Mouse (Mus musculus): ENCODE measurements at regions not wholly inside any gene's neighbourhood (a gene's known extent, or its start where the extent isn't known, plus 50 kb on each side); places are given as distances from the start of the nearest gene placed in this dataset.

- H3K4me3 ChIP-seq (replicated peaks; ENCODE audit: low read depth, low read length), result no peak overlapping the region
- H3K9me3 ChIP-seq (replicated peaks; ENCODE audit: low read length), result no peaks in the 10 kb centered on the region
- no peaks in the 10 kb centered on the region for H3K4me1 ChIP-seq (replicated peaks; ENCODE audit: insufficient read depth, low read length)
- TF ChIP-seq CTCF (IDR thresholded peaks at IDR 0.05; ENCODE audit: low read depth), result no peak
- WGBS, result 42% methylated on average over 1 of the region's 1 CpGs
- no peak for ATAC-seq (replicated peaks; ENCODE audit: low FRiP score, low read depth)
- H3K4me2 ChIP-seq (ENCODE audit: low read length), result no peak overlapping the region
- no peaks in the 10 kb centered on the region for H3K27me3 ChIP-seq (ENCODE audit: insufficient read depth, low read length)
- no peaks in the 10 kb centered on the region for H3K36me3 ChIP-seq (ENCODE audit: insufficient read depth, low read length)
- H3K9ac ChIP-seq (ENCODE audit: low read depth, low read length), result no peak overlapping the region
- no peak overlapping the region for H3K27ac ChIP-seq
- DNase-seq (ENCODE audit: low spot score), result no peak
These were observed 1008.2 kb downstream of the Sis start for GRCm38 (mm10) chr3:71959441-71959840.

- Histone ChIP-seq H3K4me3 (replicated peaks; ENCODE audit: low read depth, low read length) (no peak overlapping the region), H3K4me1 (replicated peaks; ENCODE audit: insufficient read depth, low read length) (no peaks in the 10 kb centered on the region), H3K4me2 (ENCODE audit: low read length) (no peak overlapping the region), H3K27me3 (ENCODE audit: insufficient read depth, low read length) (no peaks in the 10 kb centered on the region), H3K36me3 (ENCODE audit: insufficient read depth, low read length) (no peaks in the 10 kb centered on the region), H3K9ac (ENCODE audit: low read depth, low read length) (no peak overlapping the region), H3K9me3 (replicated peaks; ENCODE audit: low read length) (no peaks in the 10 kb centered on the region), H3K27ac (no peak overlapping the region)
- DNase-seq (ENCODE audit: low spot score), result no peak
- TF ChIP-seq CTCF (IDR thresholded peaks at IDR 0.05; ENCODE audit: low read depth), result no peak
- 80% methylated on average over 3 of the region's 3 CpGs for WGBS
- no peak for ATAC-seq (replicated peaks; ENCODE audit: low FRiP score, low read depth)
These were observed 1047.8 kb downstream of the Sis start for GRCm38 (mm10) chr3:71919865-71920264.

DNA sequence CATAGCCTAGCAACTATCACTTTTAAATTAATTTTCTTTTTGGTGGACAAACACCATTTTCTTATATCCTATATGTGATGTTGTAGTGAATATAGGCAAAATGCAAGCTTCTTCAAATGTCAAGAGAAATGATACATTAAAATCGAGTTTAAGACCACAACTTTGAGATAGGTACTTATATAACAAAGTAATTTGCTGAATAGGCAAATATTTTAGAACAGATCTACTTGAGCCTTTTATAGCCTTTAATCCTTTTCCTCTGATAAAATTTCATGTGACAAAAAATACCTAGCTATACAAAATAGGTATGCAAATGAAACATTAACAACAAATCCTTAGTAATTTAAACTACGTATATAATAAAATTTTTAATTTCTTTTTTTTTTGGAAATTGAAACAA, 1053.9 kb downstream of the Sis start:
- no peak for TF ChIP-seq CTCF (IDR thresholded peaks at IDR 0.05; ENCODE audit: low read depth)

GRCm38 (mm10) chr3:71909242-71909641, 1058.4 kb downstream of the Sis start:
- H3K4me2 ChIP-seq (ENCODE audit: low read length), result no peak overlapping the region
- H3K27ac ChIP-seq, result no peak overlapping the region
- TF ChIP-seq CTCF (IDR thresholded peaks at IDR 0.05; ENCODE audit: low read depth), result no peak
- no peaks in the 10 kb centered on the region for H3K4me1 ChIP-seq (replicated peaks; ENCODE audit: insufficient read depth, low read length)
- DNase-seq (ENCODE audit: low spot score), result peak; percentile 4
- no peaks in the 10 kb centered on the region for H3K36me3 ChIP-seq (ENCODE audit: insufficient read depth, low read length)
- WGBS, result 48% methylated on average over 4 of the region's 4 CpGs
- no peaks in the 10 kb centered on the region for H3K9me3 ChIP-seq (replicated peaks; ENCODE audit: low read length)
- no peak overlapping the region for H3K4me3 ChIP-seq (replicated peaks; ENCODE audit: low read depth, low read length)
- no peak for ATAC-seq (replicated peaks; ENCODE audit: low FRiP score, low read depth)
- H3K9ac ChIP-seq (ENCODE audit: low read depth, low read length), result no peak overlapping the region
- no peaks in the 10 kb centered on the region for H3K27me3 ChIP-seq (ENCODE audit: insufficient read depth, low read length)

More for the DNA sequence above, 1053.9 kb downstream of the Sis start:
- H3K9ac ChIP-seq (ENCODE audit: low read depth, low read length), result no peak overlapping the region
- H3K4me1 ChIP-seq (replicated peaks; ENCODE audit: insufficient read depth, low read length), result no peaks in the 10 kb centered on the region
- DNase-seq (ENCODE audit: low spot score) (no peak), ATAC-seq (replicated peaks; ENCODE audit: low FRiP score, low read depth) (no peak)
- H3K4me3 ChIP-seq (replicated peaks; ENCODE audit: low read depth, low read length), result no peak overlapping the region
- no peaks in the 10 kb centered on the region for H3K9me3 ChIP-seq (replicated peaks; ENCODE audit: low read length)
- no peak overlapping the region for H3K4me2 ChIP-seq (ENCODE audit: low read length)
- H3K27ac ChIP-seq, result no peak overlapping the region
- H3K27me3 ChIP-seq (ENCODE audit: insufficient read depth, low read length), result no peaks in the 10 kb centered on the region
- WGBS, result 81% methylated on average over 2 of the region's 2 CpGs
- no peaks in the 10 kb centered on the region for H3K36me3 ChIP-seq (ENCODE audit: insufficient read depth, low read length)

DNA sequence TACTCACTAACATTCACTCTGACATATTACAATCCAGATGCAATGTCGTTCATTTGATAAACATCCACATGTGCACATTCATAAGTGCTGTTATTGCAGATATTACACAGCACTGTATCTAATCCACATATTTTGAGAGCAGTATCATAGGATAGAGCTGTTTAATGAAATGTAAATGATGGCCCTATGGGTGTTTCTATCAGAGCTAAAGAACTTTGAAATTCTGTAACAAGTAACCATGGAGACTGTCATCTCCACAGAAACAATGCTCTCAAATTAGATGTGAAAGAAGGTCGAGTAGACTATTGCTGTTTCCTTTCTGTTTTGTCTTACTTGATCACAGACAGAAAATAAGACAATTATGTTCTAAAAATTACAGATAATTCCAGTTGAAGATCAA, 1103.0 kb downstream of the Sis start:
- no peak for TF ChIP-seq CTCF (IDR thresholded peaks at IDR 0.05; ENCODE audit: low read depth)
- Histone ChIP-seq H3K27ac (no peak overlapping the region), H3K4me2 (ENCODE audit: low read length) (no peak overlapping the region), H3K4me3 (replicated peaks; ENCODE audit: low read depth, low read length) (no peak overlapping the region), H3K9me3 (replicated peaks; ENCODE audit: low read length) (no peaks in the 10 kb centered on the region), H3K27me3 (ENCODE audit: insufficient read depth, low read length) (no peaks in the 10 kb centered on the region), H3K4me1 (replicated peaks; ENCODE audit: insufficient read depth, low read length) (no peaks in the 10 kb centered on the region), H3K9ac (ENCODE audit: low read depth, low read length) (no peak overlapping the region), H3K36me3 (ENCODE audit: insufficient read depth, low read length) (no peaks in the 10 kb centered on the region)
- 66% methylated on average over 2 of the region's 2 CpGs for WGBS
- ATAC-seq (replicated peaks; ENCODE audit: low FRiP score, low read depth) (no peak), DNase-seq (ENCODE audit: low spot score) (no peak)

DNA sequence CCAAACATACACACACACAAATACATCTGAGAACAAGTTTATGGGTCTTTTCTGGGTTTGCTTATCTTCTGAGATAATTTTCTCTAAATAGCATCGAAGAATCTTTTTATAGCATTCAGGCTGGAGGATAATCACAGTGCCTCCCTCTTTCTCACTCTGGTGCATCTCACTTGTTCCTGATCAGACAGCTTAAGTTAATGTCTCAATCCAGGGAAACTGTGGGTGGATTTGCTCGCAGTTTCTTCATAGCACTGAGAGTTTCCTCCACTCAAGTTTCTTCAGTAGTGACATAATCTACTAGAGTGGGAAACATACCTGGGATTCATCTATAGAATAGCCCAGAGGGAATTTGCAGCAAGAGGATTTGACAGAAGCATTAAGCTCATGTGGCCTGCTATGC, 1131.6 kb downstream of the Sis start:
- DNase-seq (ENCODE audit: low spot score) (no peak), ATAC-seq (replicated peaks; ENCODE audit: low FRiP score, low read depth) (no peak)
- Histone ChIP-seq H3K4me3 (replicated peaks; ENCODE audit: low read depth, low read length) (no peak overlapping the region), H3K36me3 (ENCODE audit: insufficient read depth, low read length) (no peaks in the 10 kb centered on the region), H3K9me3 (replicated peaks; ENCODE audit: low read length) (no peaks in the 10 kb centered on the region), H3K27me3 (ENCODE audit: insufficient read depth, low read length) (no peaks in the 10 kb centered on the region), H3K9ac (ENCODE audit: low read depth, low read length) (no peak overlapping the region), H3K27ac (no peak overlapping the region), H3K4me2 (ENCODE audit: low read length) (no peak overlapping the region), H3K4me1 (replicated peaks; ENCODE audit: insufficient read depth, low read length) (no peaks in the 10 kb centered on the region)
- TF ChIP-seq CTCF (IDR thresholded peaks at IDR 0.05; ENCODE audit: low read depth), result no peak
- WGBS, result 81% methylated on average over 2 of the region's 2 CpGs

Measured in kidney, postnatal 0 days (tissue).